Mouse (Mus musculus): ENCODE results near the gene Spaca7.

DNA sequence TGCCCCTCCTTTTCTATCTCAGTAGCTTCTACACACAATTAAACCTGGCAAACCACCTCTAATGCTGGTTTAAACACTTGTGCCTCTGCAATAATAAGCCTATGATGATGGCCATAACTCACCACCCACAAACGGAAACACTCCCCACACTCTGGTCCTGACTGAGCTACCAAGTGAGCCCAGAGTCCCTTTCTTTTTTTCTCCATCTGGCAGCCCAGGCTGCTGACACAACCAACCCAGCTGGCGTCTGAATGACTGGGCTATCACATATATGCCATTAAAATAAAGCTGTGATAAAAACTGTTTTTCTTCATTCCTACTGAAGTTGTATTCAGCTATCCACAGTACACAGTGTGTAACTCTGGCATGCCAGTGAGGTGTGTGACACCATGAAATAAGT, 62.5 kb downstream of the Spaca7 start:
- TF ChIP-seq CTCF (IDR thresholded peaks at IDR 0.05; ENCODE audit: control insufficient read depth, insufficient read depth, low read length) (no peak), POLR2A (IDR thresholded peaks at IDR 0.05; ENCODE audit: borderline replicate concordance, control insufficient read depth, low read depth, low read length) (no peak)

Measured in bone marrow, adult 2 months (tissue).